Mouse (Mus musculus) spleen, adult 2 months (tissue): Measurements from ENCODE around the gene Tmem150c.

Experiments used
- CTCF ChIP-seq: fragments of 200-500 bp; IDR thresholded peaks from 2 replicates; pipeline ENCODE4 v1.5.1; 2011; ENCODE audit warnings: mild to moderate bottlenecking, inconsistent platforms; ENCODE audit not compliant: insufficient read depth, insufficient read length, insufficient replicate concordance; ENCODE audit errors: extremely low read depth
- POLR2A ChIP-seq: fragments of 200-500 bp; IDR thresholded peaks from 2 replicates; pipeline ENCODE4 v1.6.1; 2011; ENCODE audit warnings: low read depth, low read length, inconsistent platforms

DNA sequence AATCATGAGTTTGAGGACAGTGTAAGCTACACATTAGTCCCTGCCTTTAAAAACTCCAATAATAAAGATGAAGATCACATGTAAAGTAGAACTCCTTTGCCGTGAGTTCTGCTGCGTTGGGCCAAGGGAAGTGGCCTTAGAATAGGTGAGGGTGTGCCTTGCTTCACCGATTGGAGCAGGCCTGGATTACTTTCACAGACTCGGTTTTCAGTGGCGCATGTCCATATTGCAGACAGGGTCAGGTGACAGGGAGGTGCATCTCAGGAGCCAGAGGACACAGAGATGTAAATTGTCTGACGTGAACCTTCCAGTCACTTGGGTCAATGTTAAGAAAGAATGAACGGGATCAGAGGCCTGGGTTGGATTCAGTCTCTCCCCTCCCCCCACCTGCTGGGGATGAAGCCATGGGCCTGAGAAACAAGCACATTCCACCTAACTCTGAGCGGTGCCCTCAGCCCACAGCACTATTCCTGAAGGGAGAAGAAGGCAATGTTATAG lies 112.4 kb downstream of the Tmem150c start:
- TF ChIP-seq POLR2A, result no peak
- no peak for TF ChIP-seq CTCF
